Mouse (Mus musculus) CH12.LX (cell line): ENCODE measurements around the gene Ccr10.

Source experiments
- CTCF ChIP-seq, 2 experiments: IDR thresholded peaks in 1 of 2; conservative IDR thresholded peaks in 1 of 2; 2 replicates each; pipeline ENCODE4 v1.5.1; 2011 to 2012; ENCODE audit warnings: low read depth in 2 of 2, low read length in 2 of 2, improper control_type of control experiment in 1 of 2, inconsistent platforms in 1 of 2, mild to moderate bottlenecking in 1 of 2, moderate library complexity in 1 of 2
- ETS1 ChIP-seq: conservative IDR thresholded peaks from 2 replicates; pipeline ENCODE4 v1.6.1; 2012; ENCODE audit warnings: low read depth, mild to moderate bottlenecking, inconsistent platforms, low read length, improper control_type of control experiment, moderate library complexity
- MAFK ChIP-seq: IDR thresholded peaks from 2 replicates; pipeline ENCODE4 v1.6.1; 2011; ENCODE audit warnings: low read length, improper control_type of control experiment; ENCODE audit not compliant: insufficient replicate concordance
- MAZ ChIP-seq: IDR thresholded peaks from 2 replicates; pipeline ENCODE4 v1.6.1; 2012; ENCODE audit warnings: low read depth, mild to moderate bottlenecking, inconsistent platforms, low read length, improper control_type of control experiment, moderate library complexity
- POLR2A ChIP-seq: IDR thresholded peaks from 2 replicates; pipeline ENCODE4 v1.6.1; 2011; ENCODE audit warnings: low read depth, mild to moderate bottlenecking, improper control_type of control experiment, low read length
- TCF12 ChIP-seq: IDR thresholded peaks from 2 replicates; pipeline ENCODE4 v1.6.1; 2014; ENCODE audit warnings: low read depth, mild to moderate bottlenecking, inconsistent platforms, low read length, improper control_type of control experiment
- UBTF ChIP-seq: IDR thresholded peaks from 2 replicates; pipeline ENCODE4 v1.6.1; 2012; ENCODE audit warnings: low read depth, mild to moderate bottlenecking, inconsistent platforms, low read length, improper control_type of control experiment, moderate library complexity

- TF ChIP-seq TCF12 = no peak
- no peak for TF ChIP-seq CTCF (conservative IDR thresholded peaks at IDR 0.05 in 1 of 2, IDR thresholded peaks at IDR 0.05 in 1 of 2; ENCODE audit: low read depth in 2 of 2, low read length in 2 of 2)
- TF ChIP-seq UBTF = no peak
- no peak for TF ChIP-seq MAZ
- no peak for TF ChIP-seq ETS1
- TF ChIP-seq MAFK = no peak
- no peak for TF ChIP-seq POLR2A
These were observed 35.0 kb downstream of the Ccr10 start for GRCm38 (mm10) chr11:101140164-101140819.
